Mouse (Mus musculus) testis, adult 2 months (tissue): Measurements from ENCODE around the gene Catsperz.

Experiments
- CTCF ChIP-seq: fragments of 200-500 bp; IDR thresholded peaks from 2 replicates; pipeline ENCODE4 v1.5.1; 2012; ENCODE audit warnings: low read depth, mild to moderate bottlenecking, inconsistent platforms, low read length, moderate library complexity; ENCODE audit not compliant: control insufficient read depth, insufficient read depth, insufficient replicate concordance
- POLR2A ChIP-seq: fragments of 200-500 bp; IDR thresholded peaks from 2 replicates; pipeline ENCODE4 v1.6.1; 2012; ENCODE audit warnings: low read depth, mild to moderate bottlenecking, inconsistent platforms, low read length, moderate library complexity; ENCODE audit not compliant: control insufficient read depth

DNA sequence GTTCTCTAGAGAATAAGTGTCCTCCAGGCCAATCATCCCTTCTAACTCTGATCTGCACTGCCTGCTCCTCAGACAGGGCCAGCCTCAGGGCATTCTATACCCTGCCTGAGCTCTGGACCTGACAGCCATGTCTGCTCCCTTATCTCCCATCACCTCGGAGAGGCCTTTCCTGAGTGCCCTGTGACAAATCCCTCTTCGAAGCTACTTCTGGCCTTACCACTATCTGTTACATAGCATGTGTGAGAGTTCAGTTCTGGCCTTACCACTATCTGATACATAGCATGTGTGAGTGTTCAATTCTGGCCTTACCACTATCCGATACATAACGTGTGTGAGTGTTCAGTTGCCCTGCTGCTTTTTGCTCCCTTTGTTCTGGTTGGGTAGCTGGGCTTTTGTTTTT lies 9.9 kb downstream of the Catsperz start:
- TF ChIP-seq CTCF: no peak
- TF ChIP-seq POLR2A: no peak
